Mouse (Mus musculus) midbrain, embryonic 13.5 days (tissue): Measurements from ENCODE around the gene Usf2. TPM values are rescaled to one million over a fixed set of nuclear protein-coding genes. Genes with fewer than 3 reads are reported as not detected.

Experiments
- ATAC-seq: fragments of 200-750 bp; cut with Nextera tagmentation; 2 replicates; pipeline ENCODE4 v1.8.0; 2017; ENCODE audit warnings: mild to moderate bottlenecking, moderate TSS enrichment, moderate library complexity
- H3K27ac ChIP-seq: fragments of 300-500 bp; sonication (generic); 2 replicates; pipeline ENCODE4 v1.5.1; 2015; ENCODE audit warnings: inconsistent platforms, mild to moderate bottlenecking, moderate library complexity
- H3K27me3 ChIP-seq: fragments of 300-500 bp; sonication (generic); 2 replicates; pipeline ENCODE4 v1.6.1; 2015; ENCODE audit warnings: mild to moderate bottlenecking, inconsistent platforms
- H3K36me3 ChIP-seq: fragments of 300-500 bp; sonication (generic); 2 replicates; pipeline ENCODE4 v1.6.1; 2015; ENCODE audit warnings: mild to moderate bottlenecking, inconsistent platforms
- H3K4me1 ChIP-seq: fragments of 300-500 bp; sonication (generic); replicated peaks from 2 replicates; pipeline ENCODE4 v1.6.1; 2015; ENCODE audit warnings: inconsistent platforms
- H3K4me2 ChIP-seq: fragments of 300-500 bp; sonication (generic); replicated peaks from 2 replicates; pipeline ENCODE4 v1.6.1; 2015; ENCODE audit warnings: moderate library complexity, mild to moderate bottlenecking, inconsistent platforms
- H3K4me3 ChIP-seq: fragments of 300-500 bp; sonication (generic); replicated peaks from 2 replicates; pipeline ENCODE4 v1.5.1; 2015; ENCODE audit warnings: mild to moderate bottlenecking, inconsistent platforms
- H3K9ac ChIP-seq: fragments of 300-500 bp; sonication (generic); replicated peaks from 2 replicates; pipeline ENCODE4 v1.6.1; 2015; ENCODE audit warnings: mild to moderate bottlenecking, inconsistent platforms
- H3K9me3 ChIP-seq: fragments of 300-500 bp; sonication (generic); 2 replicates; pipeline ENCODE4 v1.6.1; 2016; ENCODE audit warnings: mild to moderate bottlenecking, inconsistent platforms
- WGBS: fragments of 180-500 bp; shearing (Covaris S2); methylation state at CpG from one replicate; pipeline ENCODE4 v1.1.7; 2015; 5-methylcytosine and 5-hydroxymethylcytosine counted together
- polyA plus RNA-seq: library from polyadenylated mRNA; unstranded; fragments of >200 nt; fragmentation: Nextera tagmentation; extraction: Ambion mirVana; gene quantifications from 2 replicates; pipeline ENCODE4 v1.2.1, GENCODE M21; 2015

Usf2 gene
- polyA plus RNA-seq, 1 experiment from 2014 or later = 27.6 TPM

GRCm38 (mm10) chr7:30972426-30973250 lies 16.0 kb upstream of the Usf2 start:
- Histone ChIP-seq H3K27ac (no peak overlapping the region), H3K4me2 (peak overlapping the region; percentile 54), H3K9me3 (no peaks in the 10 kb centered on the region), H3K9ac (0 out of 2 replicates have a peak overlapping the region, but pooled peaks have one; percentile 6), H3K36me3 (no peaks in the 10 kb centered on the region), H3K27me3 (peaks cover 23% of the 10 kb centered on the region), H3K4me1 (peaks cover 12% of the 10 kb centered on the region), H3K4me3 (peak overlapping the region; percentile 35)
- peak; percentile 9; the same call in 1 of the 2 replicates for ATAC-seq
- WGBS = 3% methylated on average over 41 of the region's 41 CpGs

- H3K9me3 ChIP-seq = no peaks in the 10 kb centered on the region
- H3K27ac ChIP-seq = no peak overlapping the region
- H3K27me3 ChIP-seq = peaks cover 23% of the 10 kb centered on the region
- H3K36me3 ChIP-seq = no peaks in the 10 kb centered on the region
- no peak overlapping the region for H3K4me3 ChIP-seq
- peaks cover 12% of the 10 kb centered on the region for H3K4me1 ChIP-seq
- no peak for ATAC-seq
- peak overlapping the region; percentile 54 for H3K4me2 ChIP-seq
- no peak overlapping the region for H3K9ac ChIP-seq
- WGBS = 92% methylated on average over 15 of the region's 15 CpGs
Measured at GRCm38 (mm10) chr7:30971901-30972300, 15.3 kb upstream of the Usf2 start.

GRCm38 (mm10) chr7:30969174-30969573 lies 12.6 kb upstream of the Usf2 start:
- Histone ChIP-seq H3K9ac (no peak overlapping the region), H3K4me1 (peaks cover 12% of the 10 kb centered on the region), H3K9me3 (no peaks in the 10 kb centered on the region), H3K4me3 (no peak overlapping the region), H3K27me3 (peaks cover 23% of the 10 kb centered on the region), H3K36me3 (no peaks in the 10 kb centered on the region), H3K4me2 (no peak overlapping the region), H3K27ac (no peak overlapping the region)
- 96% methylated on average over 4 of the region's 4 CpGs for WGBS
- no peak for ATAC-seq

GRCm38 (mm10) chr7:30968611-30969010 lies 12.0 kb upstream of the Usf2 start:
- Histone ChIP-seq H3K9ac (no peak overlapping the region), H3K9me3 (no peaks in the 10 kb centered on the region), H3K27me3 (peaks cover 21% of the 10 kb centered on the region), H3K4me1 (peaks cover 8% of the 10 kb centered on the region), H3K36me3 (no peaks in the 10 kb centered on the region), H3K27ac (no peak overlapping the region), H3K4me2 (no peak overlapping the region), H3K4me3 (no peak overlapping the region)
- no peak for ATAC-seq
- WGBS = 95% methylated on average over 8 of the region's 8 CpGs

- H3K4me1 ChIP-seq = no peaks in the 10 kb centered on the region
- ATAC-seq = no peak
- WGBS = 88% methylated on average over 3 of the region's 3 CpGs
Measured at GRCm38 (mm10) chr7:30966657-30967056, 10.1 kb upstream of the Usf2 start.

DNA sequence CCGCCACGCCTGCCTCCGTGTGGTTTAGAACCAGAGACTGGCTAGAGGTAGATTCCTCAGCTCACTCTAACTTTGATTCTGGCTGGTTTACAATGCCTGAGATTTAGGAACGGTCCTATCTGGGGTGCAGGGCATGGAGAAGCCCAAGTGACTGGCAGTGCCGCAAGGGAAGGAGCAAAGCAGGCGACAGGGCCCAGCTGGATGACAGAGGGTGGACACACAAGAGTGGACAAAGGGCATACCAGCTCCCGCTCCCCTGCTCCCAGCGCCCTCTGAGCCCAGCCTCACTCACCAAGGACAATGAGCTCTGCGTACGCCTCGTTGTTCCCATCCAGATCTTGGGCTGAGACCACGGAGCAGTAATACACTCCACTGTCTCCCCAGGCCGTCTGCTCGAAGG lies 9.1 kb upstream of the Usf2 start:
- H3K4me1 ChIP-seq = no peaks in the 10 kb centered on the region
- H3K27me3 ChIP-seq = no peaks in the 10 kb centered on the region
- no peaks in the 10 kb centered on the region for H3K9me3 ChIP-seq
- no peak overlapping the region for H3K4me2 ChIP-seq
- WGBS = 75% methylated on average over 14 of the region's 14 CpGs
- no peak for ATAC-seq
- no peak overlapping the region for H3K4me3 ChIP-seq
- H3K36me3 ChIP-seq = no peaks in the 10 kb centered on the region
- no peak overlapping the region for H3K9ac ChIP-seq
- H3K27ac ChIP-seq = no peak overlapping the region

More at GRCm38 (mm10) chr7:30966657-30967056, 10.1 kb upstream of the Usf2 start:
- Histone ChIP-seq H3K27ac (no peak overlapping the region), H3K4me3 (no peak overlapping the region), H3K4me2 (no peak overlapping the region), H3K9ac (no peak overlapping the region), H3K9me3 (no peaks in the 10 kb centered on the region), H3K27me3 (peaks cover 2% of the 10 kb centered on the region; the same call in 1 of the 2 replicates), H3K36me3 (no peaks in the 10 kb centered on the region)

DNA sequence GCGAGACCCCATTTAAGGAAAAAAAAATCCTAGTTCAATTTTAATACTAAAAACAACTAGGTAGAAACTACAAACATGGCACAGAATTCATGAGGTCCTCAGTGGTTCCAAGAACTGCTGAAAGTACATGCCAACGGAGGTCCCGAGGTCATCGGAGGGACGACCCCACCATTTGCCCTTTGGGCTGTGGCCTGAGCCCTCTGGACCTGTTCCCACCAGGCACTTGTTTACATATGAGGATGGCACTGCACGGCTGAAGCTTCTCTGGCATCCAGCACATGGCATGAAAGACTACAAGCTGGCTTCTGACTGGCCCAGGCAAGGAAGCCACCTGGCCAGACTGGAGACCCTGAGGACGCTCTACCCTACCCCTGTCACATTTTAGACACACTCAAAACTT lies 7.8 kb upstream of the Usf2 start:
- Histone ChIP-seq H3K9ac (no peak overlapping the region), H3K27ac (no peak overlapping the region), H3K36me3 (no peaks in the 10 kb centered on the region), H3K4me3 (no peak overlapping the region), H3K4me1 (peaks cover 4% of the 10 kb centered on the region; the same call in 1 of the 2 replicates), H3K27me3 (no peaks in the 10 kb centered on the region), H3K9me3 (no peaks in the 10 kb centered on the region), H3K4me2 (no peak overlapping the region)
- ATAC-seq = no peak
- 91% methylated on average over 7 of the region's 7 CpGs for WGBS

DNA sequence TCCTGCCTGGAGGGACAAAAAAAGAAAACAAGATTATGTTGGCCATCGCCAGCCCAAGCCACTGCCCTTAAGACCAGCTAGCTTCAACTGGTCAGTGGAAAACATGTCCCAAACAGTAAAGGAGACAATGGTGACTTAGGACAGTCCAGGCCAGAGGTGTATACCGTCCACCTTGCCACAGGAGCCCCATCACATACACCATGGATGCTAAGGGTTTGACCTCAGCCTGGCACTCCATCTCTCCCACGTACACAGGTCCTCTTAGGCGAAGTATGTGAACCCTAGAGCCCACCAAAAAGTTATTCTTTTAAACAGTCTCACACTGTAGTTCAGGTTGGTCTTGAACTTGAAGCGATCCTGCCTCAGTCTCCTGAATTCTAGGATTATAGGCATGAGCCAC lies 6.3 kb upstream of the Usf2 start:
- Histone ChIP-seq H3K9ac (no peak overlapping the region), H3K27ac (no peak overlapping the region), H3K9me3 (no peaks in the 10 kb centered on the region), H3K4me3 (no peak overlapping the region), H3K27me3 (no peaks in the 10 kb centered on the region), H3K4me2 (no peak overlapping the region), H3K4me1 (peaks cover 19% of the 10 kb centered on the region), H3K36me3 (no peaks in the 10 kb centered on the region)
- 95% methylated on average over 5 of the region's 5 CpGs for WGBS
- ATAC-seq = no peak

GRCm38 (mm10) chr7:30959786-30960349 lies 3.3 kb upstream of the Usf2 start:
- ATAC-seq = no peak
- H3K36me3 ChIP-seq = peaks cover 3% of the 10 kb centered on the region; the same call in 1 of the 2 replicates
- no peaks in the 10 kb centered on the region for H3K27me3 ChIP-seq
- H3K4me3 ChIP-seq = no peak overlapping the region
- H3K4me2 ChIP-seq = no peak overlapping the region
- H3K27ac ChIP-seq = no peak overlapping the region
- no peak overlapping the region for H3K9ac ChIP-seq
- H3K9me3 ChIP-seq = no peaks in the 10 kb centered on the region
- WGBS = 83% methylated on average over 6 of the region's 6 CpGs
- peaks cover 31% of the 10 kb centered on the region for H3K4me1 ChIP-seq

DNA sequence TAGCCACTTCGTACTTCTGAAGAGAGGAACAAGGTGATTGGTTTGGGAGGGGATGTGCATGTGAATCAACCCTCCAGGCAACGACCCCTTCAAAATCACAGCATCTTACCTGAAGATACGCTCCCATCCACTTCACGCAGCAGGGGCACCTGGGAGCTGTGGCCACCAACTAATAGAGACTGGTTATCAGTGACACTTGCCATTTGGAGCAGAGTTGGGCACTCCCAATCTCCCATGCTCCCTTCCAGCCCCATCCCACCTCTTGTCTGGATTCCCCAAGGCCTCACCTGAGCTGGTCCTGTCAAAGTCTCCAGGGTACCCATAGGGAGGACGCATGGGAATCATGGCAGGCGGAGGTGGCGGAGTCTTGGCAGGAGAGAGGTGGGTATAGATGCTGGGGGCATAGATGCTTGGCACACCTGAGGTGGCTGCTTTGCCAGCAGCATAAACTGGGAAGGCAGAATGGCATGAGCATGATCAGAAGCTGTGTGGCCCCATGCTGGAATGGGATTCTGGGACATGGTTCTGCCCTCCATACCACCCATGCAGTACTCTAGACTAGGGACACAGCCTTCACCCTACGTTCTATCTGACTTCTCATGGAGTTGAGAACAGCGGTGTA lies 2.4 kb upstream of the Usf2 start:
- no peaks in the 10 kb centered on the region for H3K27me3 ChIP-seq
- ATAC-seq = no peak
- peaks cover 12% of the 10 kb centered on the region for H3K36me3 ChIP-seq
- H3K4me1 ChIP-seq = peaks cover 32% of the 10 kb centered on the region
- H3K4me2 ChIP-seq = no peak overlapping the region
- 97% methylated on average over 9 of the region's 9 CpGs for WGBS
- no peak overlapping the region for H3K9ac ChIP-seq
- H3K4me3 ChIP-seq = no peak overlapping the region
- H3K27ac ChIP-seq = no peak overlapping the region
- H3K9me3 ChIP-seq = no peaks in the 10 kb centered on the region

GRCm38 (mm10) chr7:30958109-30958865 lies 1.7 kb upstream of the Usf2 start:
- peak overlapping the region; percentile 95 for H3K4me3 ChIP-seq
- peaks cover 32% of the 10 kb centered on the region for H3K4me1 ChIP-seq

More at GRCm38 (mm10) chr7:30958109-30958865, 1.7 kb upstream of the Usf2 start:
- H3K9ac ChIP-seq = peak overlapping the region; percentile 98
- WGBS = 74% methylated on average over 28 of the region's 28 CpGs
- peaks cover 18% of the 10 kb centered on the region for H3K36me3 ChIP-seq
- no peaks in the 10 kb centered on the region for H3K9me3 ChIP-seq
- no peaks in the 10 kb centered on the region for H3K27me3 ChIP-seq
- peak overlapping the region; percentile 99 for H3K27ac ChIP-seq
- peak overlapping the region; percentile 74 for H3K4me2 ChIP-seq
- no peak for ATAC-seq
